Mouse (Mus musculus): Measurements from ENCODE around the gene Tns2.
"Not testable (repeated sequence)": the region's sequence is repeated elsewhere in the genome, so short reads cannot be mapped to it uniquely, and the experiment has no call there.

Gene Tns2

GRCm38 (mm10) chr15:102141120-102141519 is 40.9 kb downstream of the Tns2 start:
- DNase-seq (ENCODE audit: low spot score in 2 of 2): no peak

- DNase-seq (ENCODE audit: low spot score in 2 of 2): no peak
Observed at GRCm38 (mm10) chr15:102142914-102143912, 43.0 kb downstream of the Tns2 start.

GRCm38 (mm10) chr15:102144274-102144711 is 44.1 kb downstream of the Tns2 start, which contains the start of gene Igfbp6:
Gene Igfbp6 (plus strand): TSS chr15:102144362.
- DNase-seq (ENCODE audit: low spot score in 2 of 2): no peak

GRCm38 (mm10) chr15:102144726-102145125 is 44.5 kb downstream of the Tns2 start:
- DNase-seq (ENCODE audit: low spot score in 2 of 2): no peak

GRCm38 (mm10) chr15:102145330-102145729 is 45.1 kb downstream of the Tns2 start:
- DNase-seq (ENCODE audit: low spot score in 2 of 2): peak in 1 of 2 experiments; percentile 44

GRCm38 (mm10) chr15:102146089-102146488 is 45.9 kb downstream of the Tns2 start:
- DNase-seq (ENCODE audit: low spot score in 2 of 2): no peak

- no peak for DNase-seq (ENCODE audit: low spot score in 2 of 2)
Observed at GRCm38 (mm10) chr15:102146882-102147281, 46.7 kb downstream of the Tns2 start.

- no peak for DNase-seq (ENCODE audit: low spot score in 2 of 2)
Observed at GRCm38 (mm10) chr15:102147674-102148402, 47.6 kb downstream of the Tns2 start.

GRCm38 (mm10) chr15:102149561-102149960 is 49.3 kb downstream of the Tns2 start:
- DNase-seq (ENCODE audit: low spot score in 2 of 2): no peak

GRCm38 (mm10) chr15:102150301-102151135 is 50.3 kb downstream of the Tns2 start, which contains the start of gene Soat2:
Gene Soat2 (plus strand): TSS chr15:102150526.
- no peak for DNase-seq (ENCODE audit: low spot score in 2 of 2)

- DNase-seq (ENCODE audit: low spot score in 2 of 2): no peak
Observed at GRCm38 (mm10) chr15:102152646-102153045, 52.4 kb downstream of the Tns2 start.

- not testable (repeated sequence) for DNase-seq (ENCODE audit: low spot score in 2 of 2)
Observed at GRCm38 (mm10) chr15:102155006-102155405, 54.8 kb downstream of the Tns2 start.

GRCm38 (mm10) chr15:102156836-102157235 is 56.6 kb downstream of the Tns2 start:
- no peak for DNase-seq (ENCODE audit: low spot score in 2 of 2)

GRCm38 (mm10) chr15:102160415-102161060 is 60.3 kb downstream of the Tns2 start:
- no peak for DNase-seq (ENCODE audit: low spot score in 2 of 2)

- DNase-seq (ENCODE audit: low spot score in 2 of 2): no peak
Observed at GRCm38 (mm10) chr15:102163900-102164693, 63.9 kb downstream of the Tns2 start.

GRCm38 (mm10) chr15:102165468-102166100 is 65.4 kb downstream of the Tns2 start:
- DNase-seq (ENCODE audit: low spot score in 2 of 2): no peak
